Mouse (Mus musculus) layer of hippocampus, postnatal 10 days (tissue): ENCODE measurements around the gene Rnpep. TPM values are rescaled to one million over a fixed set of nuclear protein-coding genes. Genes with fewer than 3 reads are reported as not detected.

Experiments
- DNase-seq, 2 experiments: peaks; one replicate each; pipeline ENCODE4 v3.0.0; 2021; ENCODE audit warnings: low spot score in 2 of 2
- long read RNA-seq: library from polyadenylated mRNA; stranded (forward); transcript quantifications from one replicate; pipeline ENCODE4 v2.0.0, GENCODE M21; 2023
- total RNA-seq, 2 experiments: library from RNA; stranded (reverse); gene quantifications; 2 replicates each; pipeline ENCODE4 v1.2.3; 2021

The Rnpep gene
- total RNA-seq = 10 to 100 TPM; 52.2 to 54.7 TPM
- long read RNA-seq, transcript Rnpep-202 (11 exons, 2,288 nt) = major isoform, 37 of 68 reads
- long read RNA-seq, partial matches to known transcripts = 19 of 68 reads
- long read RNA-seq, other reads (novel, unspliced or antisense) = 10 of 68 reads

DNA sequence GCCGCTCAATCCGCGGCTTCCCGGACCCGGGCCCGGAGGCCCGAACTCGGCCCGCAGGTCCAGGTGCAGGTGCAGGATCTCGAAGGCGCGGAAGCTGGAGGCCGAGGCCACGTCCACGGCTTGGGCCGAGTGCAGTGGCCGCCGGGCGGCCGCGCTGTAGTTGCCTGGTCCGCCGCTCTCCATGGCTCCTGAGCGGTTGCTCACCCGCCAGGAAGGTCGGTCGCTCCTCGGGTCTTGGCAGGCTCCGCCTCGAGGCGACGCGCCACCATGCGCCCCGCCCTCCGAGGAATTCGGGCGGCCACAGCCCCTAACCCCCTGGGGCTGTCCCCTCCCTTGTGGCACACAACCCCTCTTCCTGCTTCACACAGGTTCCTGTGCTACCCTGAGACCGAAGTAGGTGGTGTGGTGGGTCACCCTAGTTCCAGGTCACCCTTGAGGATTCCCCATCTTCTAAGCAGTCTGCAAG is at the start of gene Rnpep:
Rnpep (minus strand) TSS at position 259 of the 466 bp plus-strand sequence.
- DNase-seq = peak; percentile 73 to 79

DNA sequence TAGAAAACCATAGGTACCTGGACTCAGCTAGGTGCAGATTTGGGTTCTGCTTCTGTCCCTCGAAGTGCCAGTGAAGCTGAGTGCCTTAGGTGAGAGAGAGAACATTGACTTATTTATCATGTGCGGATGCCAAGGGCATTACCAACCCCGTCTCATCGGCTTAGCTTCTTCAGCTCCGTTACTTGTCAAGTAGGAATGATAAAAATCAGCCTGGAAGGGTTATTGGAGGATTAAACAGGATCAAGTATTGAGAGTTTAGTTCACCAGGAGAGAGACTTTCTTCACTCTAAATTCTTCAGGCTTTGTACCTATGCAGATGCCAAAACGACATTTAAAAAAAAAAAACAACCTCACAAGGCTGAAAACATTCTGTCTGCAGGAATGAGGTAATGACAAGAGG is 46.7 kb upstream of the Rnpep start:
- no peak for DNase-seq

DNA sequence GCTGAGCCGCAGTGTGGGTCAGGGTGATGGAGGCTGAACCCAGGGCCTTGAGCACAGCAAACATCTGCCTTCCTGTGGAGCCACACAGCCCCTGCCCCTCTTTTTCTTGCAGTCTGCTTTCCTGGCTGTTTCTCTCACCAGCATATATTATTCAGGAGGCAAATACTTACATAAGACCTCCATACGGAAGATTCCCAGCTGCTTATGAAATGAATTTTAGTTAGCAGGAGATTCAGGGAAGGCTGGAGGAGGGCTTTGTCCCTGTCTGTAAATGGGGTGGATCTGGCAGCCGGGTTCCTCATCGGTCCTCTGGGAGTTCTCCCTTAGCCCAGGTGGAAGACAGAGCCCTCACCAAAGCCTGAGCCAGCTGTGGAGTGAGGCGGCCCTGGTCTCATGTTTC is 44.5 kb upstream of the Rnpep start:
- DNase-seq = no peak

DNA sequence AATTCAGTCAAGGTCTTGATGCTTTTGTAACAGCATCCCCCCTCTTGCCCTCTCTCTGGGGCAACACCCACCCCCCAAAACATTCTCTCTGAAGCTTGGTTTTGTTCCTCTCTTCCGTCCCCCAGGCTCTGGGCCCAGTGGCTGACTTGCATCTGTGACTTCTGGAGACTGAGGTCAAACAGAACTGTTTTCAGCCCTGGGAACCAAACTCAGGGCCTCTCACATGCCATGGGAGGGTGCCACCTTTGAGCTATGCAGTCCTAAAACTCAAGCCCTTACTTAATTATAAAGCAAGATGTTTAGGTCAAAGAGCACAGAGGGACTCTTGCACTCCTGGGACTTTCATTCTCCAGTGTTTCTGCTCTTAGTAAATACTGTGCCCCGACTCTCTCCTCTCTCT is 42.0 kb upstream of the Rnpep start:
- DNase-seq = no peak

DNA sequence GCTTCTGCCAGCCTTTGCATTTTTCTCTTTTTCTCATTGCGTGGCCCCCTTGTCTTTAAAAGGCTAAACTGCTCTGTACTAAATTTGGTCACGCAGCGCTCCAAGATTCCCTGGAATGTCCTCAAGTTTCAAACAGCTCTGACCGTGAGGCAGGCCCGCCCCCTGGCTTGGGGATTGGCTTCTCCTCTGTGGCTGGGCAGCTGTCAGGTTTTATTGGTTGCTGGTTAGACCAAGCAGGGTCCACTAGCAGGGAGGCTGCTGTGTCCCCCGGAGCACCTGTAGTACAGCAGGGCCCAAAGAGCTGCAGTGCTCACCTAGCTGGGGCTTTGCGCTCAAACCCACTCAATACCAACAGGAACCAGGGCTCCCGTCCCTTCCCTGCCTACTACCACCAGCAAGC is 40.7 kb upstream of the Rnpep start, which contains the start of gene Lmod1:
Lmod1 (plus strand) TSS at position 237 of the 400 bp plus-strand sequence.
- DNase-seq = peak in 1 of 2 experiments; percentile 17

DNA sequence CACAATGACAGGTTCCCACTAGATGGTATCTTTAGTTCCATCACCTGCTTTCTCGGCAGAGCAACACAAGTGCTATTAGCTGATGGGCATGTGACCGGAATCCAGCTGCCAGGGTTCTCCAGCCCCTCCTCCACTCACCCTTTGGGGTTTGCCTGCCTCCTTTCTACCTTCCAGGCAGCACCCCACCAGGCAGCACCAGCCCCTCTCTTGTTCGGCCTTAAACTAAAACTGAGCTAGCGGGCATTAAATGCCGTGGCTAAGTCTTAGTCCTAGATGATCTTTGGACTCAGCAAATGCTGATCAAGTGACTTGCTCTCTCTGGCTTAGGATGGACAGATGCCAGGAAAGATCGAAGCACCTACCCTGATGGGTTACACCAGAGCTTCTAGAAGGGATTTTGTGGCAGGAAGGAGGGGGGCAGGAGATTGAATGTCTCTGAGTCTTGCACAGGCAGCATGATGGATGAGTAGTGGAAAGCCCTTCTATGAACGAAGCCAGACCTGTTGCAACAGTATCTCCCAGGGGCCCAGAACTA is 39.5 kb upstream of the Rnpep start:
- no peak for DNase-seq

DNA sequence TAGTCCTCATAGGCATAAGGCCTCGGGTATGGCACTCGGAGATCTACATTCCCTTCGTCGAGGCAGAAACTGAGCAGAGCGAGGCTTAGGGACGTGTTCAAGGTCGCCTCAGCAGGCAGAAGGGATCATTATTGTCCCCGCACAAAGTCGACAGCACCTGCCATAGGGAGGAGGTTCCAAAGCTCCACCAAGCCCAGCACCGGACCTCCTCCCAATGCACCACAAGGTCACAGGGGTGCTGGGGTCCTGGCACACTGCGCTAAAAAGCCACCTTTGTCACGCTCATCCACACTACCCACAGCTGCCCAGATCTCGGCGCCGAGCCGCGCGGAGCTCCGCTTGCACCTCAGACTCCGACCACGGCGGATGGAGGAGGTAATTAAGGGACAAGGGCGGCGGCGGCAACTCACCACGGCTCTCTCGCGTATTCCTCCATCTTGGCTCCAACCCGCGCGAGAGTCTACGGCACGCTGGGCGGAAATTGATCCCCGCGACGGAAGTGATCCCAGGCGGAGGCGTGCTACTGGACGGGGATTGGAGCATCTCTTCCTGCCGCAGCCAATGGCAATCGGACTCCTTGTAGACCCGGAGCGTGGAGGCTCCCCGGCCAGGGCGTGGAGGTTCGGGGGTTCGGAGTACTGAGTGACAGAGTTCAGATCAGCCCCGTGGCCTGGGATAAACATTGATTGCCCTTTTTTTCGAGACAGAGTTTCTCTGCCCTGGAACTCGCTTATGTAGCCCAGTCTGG is 29.6 kb upstream of the Rnpep start, which contains the start of gene Timm17a:
Timm17a (minus strand) TSS at position 495 of the 748 bp plus-strand sequence.
- peak; percentile 92 to 94 for DNase-seq

DNA sequence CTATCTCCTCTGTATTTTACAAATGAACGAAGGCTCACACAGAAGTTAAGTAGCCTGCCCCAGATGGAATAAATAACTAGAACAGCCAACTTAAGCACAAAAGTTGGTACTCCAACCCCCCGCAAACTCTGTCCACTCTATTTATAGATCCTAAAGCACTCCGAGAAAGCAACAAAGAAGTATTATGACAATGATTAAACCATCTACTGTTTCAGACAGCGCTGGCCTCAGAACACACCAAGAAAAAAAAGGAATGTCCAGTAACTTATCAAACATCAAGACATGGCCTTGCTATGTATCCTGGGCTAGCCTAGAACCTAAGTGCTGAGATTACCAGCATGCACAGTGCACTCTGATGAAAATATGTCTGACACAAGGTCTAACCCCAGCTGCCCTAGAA is 28.3 kb upstream of the Rnpep start:
- DNase-seq = no peak

DNA sequence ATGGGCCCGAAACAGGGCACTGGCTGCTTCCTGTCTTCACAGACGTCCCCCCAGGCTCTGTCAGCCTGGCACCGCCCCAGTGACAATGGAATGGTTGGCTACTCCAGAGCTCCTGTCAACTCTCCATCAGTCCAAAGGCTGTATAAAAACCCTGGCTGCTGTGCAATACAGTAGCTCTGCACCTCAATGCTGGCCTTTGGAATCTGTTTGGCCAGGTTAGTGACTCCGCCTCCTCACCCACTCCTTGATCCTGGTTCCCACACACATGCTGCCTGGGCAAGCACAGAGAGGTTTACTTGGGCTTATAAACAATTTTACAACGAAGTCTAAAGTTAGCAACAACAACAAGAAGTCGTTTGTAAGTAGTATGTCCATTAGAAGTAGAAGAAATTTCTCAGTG is 27.5 kb upstream of the Rnpep start:
- DNase-seq = no peak

DNA sequence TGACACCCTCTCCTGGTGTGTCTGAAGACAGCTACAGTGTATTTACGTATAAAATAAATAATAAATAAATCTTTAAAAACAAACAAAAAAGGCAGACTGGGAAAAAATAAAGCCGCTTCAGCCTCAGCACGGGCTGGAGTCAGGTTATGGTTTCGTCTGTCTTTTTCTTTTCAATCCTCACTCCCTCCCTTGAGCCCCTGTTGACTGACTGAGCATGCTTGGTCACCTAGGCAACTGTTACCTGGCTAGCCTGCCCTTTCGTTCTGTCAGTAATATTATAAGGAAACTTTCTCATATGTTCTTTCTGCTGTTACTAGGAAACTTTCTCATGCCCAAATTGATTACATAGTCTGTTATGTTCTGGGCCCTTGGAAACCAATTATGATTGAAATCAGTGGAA is 7.0 kb upstream of the Rnpep start:
- no peak for DNase-seq

DNA sequence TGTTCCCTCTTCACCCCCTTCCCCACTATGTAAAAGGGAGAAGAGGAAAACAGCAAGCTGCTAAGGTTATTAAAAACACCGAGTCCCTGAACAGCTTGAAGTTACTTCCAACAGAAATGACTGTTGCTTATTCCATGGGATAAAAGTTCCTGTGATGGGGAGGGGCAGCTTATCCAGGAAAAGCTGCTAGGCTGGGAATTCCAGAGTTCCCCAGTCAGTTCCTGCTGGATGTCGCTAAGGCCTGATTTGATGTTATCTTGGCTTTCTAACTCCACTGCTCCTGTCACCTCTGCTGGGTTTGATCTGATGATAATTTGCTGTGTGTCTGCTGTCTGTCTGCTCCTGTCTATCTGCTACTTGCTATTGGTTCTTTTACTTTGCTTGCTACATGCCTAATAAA is 2.4 kb upstream of the Rnpep start:
- DNase-seq = no peak

DNA sequence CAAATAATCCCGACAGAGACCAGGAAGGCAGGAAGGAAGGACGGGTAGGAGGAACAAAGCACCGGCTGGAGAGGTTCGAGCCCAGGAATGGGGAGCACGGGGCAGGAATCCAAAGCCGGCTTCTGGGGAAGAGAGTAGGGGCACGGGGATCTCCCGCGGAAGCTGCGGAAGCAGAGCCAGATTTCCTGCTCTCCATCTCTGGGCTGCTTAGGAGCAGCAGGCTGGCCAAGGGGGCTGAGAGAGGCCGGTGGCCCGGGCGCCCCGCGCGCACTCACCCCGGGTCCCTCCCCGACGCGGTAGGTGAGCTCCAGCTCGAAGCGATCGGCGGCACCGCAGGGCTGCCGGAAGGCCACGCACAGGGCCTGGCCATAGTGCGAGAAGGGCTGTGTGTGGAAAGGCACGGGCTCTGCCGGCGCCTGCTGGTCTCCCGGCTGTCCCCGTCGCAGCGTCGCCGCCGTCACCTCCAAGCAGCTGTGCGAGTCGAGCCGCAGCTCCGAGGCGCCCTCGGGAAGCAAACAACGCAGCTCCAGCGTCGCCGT is 528 bp downstream of the Rnpep start:
- no peak for DNase-seq

DNA sequence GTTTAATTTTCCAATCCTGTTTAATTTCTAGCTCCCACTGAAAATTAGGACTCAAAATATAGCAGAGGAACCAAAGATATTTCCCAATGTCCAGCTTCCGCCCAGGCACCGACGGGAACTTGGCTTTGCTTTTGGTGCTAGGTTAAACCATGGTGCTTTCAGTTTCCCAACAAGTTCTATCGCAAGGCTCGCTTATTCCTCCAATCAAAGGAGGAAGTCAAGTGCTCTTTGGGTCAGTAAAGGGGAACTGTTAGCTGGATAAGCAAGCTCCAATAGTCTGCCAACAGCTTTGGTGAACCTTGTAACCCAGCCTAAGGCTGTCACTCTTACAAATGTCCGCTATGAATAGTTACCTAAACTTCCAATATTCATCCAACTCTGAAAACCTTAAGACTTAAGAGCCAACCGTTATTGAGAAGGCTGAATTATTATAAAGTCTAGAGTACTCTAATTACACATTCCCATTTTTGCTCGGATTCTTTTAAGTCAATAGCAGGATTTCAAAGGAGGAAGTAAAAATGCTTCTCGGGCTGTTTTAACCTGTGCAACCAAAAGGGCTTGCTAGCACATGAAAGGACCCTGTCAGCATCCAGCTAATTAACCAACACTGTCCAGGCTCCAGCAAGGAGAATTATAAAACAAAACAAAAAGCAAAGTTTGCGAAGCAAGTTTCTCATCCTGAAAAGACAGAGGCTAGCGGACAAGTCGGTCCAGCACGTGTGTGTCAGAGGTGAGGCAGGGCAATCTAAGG is 1.2 kb downstream of the Rnpep start:
- no peak for DNase-seq

DNA sequence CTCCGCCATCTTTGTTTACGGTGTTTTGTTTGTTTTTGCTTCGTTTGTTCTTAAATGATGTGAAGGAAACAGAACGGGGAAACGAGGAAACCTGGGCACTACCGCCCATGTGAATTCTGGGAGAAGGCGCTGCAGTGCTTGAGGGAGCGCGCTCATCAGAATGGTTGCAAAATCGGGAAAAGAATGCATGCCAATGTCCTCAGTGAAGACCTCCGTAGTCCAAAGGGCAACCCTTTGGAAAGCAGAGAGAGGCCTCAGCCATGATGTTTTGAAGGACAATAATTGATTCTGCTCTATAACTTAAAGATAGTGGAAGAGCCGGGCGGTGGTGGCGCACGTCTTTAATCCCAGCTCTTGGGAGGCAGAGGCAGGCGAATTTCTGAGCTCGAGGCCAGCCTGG is 2.0 kb downstream of the Rnpep start:
- no peak for DNase-seq

DNA sequence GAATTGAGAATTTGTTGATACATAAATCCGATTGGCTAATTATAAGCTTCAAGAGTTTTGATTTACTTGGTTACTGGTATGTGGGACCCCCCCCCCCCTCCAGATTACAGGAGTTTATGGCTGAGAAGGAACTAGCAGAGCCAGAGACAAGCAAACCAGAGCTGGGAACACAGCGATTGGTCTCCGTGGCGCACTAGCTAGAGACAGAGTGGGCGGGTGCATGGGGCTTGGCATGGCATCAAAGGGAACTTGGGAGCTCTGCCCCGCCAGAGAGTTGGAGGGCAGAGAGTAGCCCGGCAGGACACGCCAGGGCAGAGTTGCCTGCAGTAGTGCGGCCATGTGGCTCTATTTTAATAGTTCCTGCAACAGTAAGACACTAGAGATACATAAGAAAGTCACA is 3.2 kb downstream of the Rnpep start:
- DNase-seq = peak; percentile 57 to 74

DNA sequence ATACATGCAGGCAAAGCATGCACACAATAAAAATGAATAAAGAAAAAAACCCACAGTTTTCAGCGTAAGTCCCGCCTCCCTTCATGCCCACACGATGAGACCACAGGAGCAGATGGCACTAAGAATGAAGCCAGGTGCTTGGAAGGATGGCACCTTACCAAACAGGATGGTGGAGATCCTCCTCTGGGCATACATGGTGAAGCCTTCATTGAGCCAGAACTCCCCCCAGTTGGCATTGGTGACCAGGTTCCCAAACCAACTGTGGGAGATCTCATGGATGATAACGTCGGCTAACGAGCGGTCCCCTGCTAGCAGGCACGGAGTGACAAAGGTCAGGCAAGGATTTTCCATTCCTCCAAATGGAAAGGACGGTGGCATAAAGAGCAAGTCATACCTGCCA is 12.5 kb downstream of the Rnpep start:
- DNase-seq = no peak

DNA sequence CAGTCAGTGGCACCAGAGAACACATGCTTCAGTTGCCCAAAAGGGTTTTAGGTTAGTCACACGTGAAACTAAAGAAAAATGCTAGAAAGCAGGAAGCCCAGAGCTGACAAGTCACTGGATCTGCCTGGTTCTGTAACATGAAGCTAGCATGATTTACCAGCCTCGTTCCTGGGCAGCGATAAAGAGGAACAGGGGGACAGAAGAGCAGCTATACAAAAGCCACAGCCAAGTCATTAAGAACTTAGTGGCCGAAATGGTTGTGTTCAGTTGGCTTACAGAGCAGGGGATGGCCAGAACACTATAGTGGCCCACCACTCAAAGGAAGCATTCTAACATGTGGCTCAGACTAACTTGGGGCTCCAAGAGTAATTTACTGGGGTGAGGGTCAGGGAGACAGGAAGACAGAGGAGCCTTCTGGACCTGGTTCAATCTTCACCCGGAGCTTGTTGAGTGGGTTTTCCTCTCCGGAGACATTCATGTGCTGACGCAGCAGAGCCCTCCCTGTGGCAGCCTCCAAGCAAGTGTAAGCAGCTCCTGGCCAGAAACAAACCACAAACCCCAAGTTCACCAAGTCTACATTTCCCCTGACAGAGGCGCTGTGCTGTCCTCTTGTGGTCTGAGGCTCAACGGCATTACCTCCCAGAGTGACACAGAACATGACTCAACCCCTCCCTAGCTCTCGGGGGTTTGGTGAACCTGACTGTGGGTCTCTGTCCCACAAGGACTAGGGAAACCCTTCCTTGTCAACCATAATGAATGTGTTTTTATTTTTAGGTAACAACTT is 16.0 kb downstream of the Rnpep start:
- DNase-seq = no peak

DNA sequence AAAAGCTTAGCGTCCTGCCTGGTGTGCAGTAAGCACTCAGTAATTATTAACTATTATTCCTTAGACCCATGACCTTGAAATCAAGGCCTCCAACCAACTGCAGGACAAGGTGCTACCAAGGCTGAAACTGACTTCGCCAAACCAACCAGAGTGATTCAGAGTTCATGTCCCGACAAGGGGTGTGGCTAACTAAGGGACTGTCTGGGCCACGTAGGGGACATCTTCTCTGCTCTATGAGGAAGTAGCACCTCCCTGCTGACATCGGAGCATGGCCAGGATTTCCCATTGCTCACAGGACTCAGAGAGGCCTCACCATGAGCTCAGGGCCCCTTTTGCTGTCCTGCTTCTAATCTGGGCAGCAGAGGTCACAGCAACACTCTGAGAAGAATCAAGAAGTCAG is 18.1 kb downstream of the Rnpep start:
- no peak for DNase-seq

DNA sequence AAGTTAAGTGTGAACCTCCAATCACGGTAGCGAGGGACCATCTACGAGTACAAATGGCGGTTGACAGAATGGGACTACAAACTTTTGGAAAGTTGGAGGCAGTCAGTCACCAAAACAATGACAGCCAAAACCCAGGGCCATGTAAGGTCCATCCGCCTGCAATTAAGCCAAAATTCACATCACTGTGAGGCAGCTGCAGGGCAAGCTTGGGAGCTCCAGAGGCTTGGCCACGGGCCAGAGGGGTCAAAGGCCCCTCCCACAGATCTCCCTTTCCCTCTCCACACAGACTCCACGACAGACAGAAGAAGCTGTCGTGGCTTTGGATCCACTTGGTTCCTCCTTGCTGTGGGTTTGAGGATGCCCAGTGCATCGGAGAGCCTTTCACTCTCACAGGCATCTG is 20.6 kb downstream of the Rnpep start:
- no peak for DNase-seq

DNA sequence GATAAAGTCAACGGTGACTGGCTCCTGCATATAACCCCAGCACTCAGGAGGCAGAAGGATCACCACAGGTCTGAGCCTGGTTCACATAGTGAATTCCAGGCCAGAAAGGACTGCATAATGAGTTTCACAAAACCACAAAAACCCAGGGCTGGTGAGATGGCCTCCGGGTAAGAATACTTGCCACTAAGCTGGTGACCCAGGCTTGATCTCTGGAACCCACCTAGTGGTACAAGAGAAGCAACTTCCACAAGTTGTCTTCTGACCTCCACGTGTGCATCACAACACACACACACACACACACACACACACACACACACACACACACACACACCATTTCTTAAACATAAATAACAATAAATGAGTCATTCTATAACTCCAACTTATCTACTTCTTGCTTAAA is 21.6 kb downstream of the Rnpep start:
- DNase-seq = no peak

DNA sequence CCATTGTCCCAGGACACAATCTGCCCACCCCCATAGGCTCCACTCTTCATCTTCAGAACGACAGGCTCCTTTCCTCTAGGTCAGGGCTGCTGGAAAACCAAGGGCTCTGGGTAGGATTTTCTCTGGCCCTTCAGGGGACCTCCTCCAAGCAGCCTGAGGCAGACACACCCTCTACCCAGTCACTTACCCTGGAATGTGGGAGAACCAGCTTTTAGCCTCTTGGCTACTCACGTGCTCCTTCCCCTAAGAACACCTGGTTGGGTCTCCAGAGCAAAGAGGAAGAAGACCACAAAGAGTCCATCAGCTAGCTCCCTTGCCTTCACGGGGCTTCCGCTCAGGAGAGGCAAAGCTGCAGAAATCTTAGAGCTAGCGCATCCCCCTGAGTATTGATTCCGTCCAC is 23.0 kb downstream of the Rnpep start:
- no peak for DNase-seq
